Mouse (Mus musculus) CH12.LX (cell line): ENCODE results near the gene Ung.

Experiments used
- CHD2 ChIP-seq: IDR thresholded peaks from 2 replicates; pipeline ENCODE4 v1.6.1; 2011; ENCODE audit warnings: low read length, improper control_type of control experiment
- CTCF ChIP-seq, 2 experiments: IDR thresholded peaks in 1 of 2; conservative IDR thresholded peaks in 1 of 2; 2 replicates each; pipeline ENCODE4 v1.5.1; 2011 to 2012; ENCODE audit warnings: low read depth in 2 of 2, low read length in 2 of 2, improper control_type of control experiment in 1 of 2, inconsistent platforms in 1 of 2, mild to moderate bottlenecking in 1 of 2, moderate library complexity in 1 of 2
- HCFC1 ChIP-seq: IDR thresholded peaks from 2 replicates; pipeline ENCODE4 v1.6.1; 2012; ENCODE audit warnings: low read depth, mild to moderate bottlenecking, inconsistent platforms, low read length, improper control_type of control experiment
- MAX ChIP-seq: IDR thresholded peaks from 2 replicates; pipeline ENCODE4 v1.6.1; 2011; ENCODE audit warnings: low read length, improper control_type of control experiment
- MXI1 ChIP-seq: IDR thresholded peaks from 2 replicates; pipeline ENCODE4 v1.6.1; 2011; ENCODE audit warnings: mild to moderate bottlenecking, low read depth, low read length, improper control_type of control experiment
- POLR2A ChIP-seq: IDR thresholded peaks from 2 replicates; pipeline ENCODE4 v1.6.1; 2011; ENCODE audit warnings: low read depth, mild to moderate bottlenecking, improper control_type of control experiment, low read length
- POLR2AphosphoS2 ChIP-seq: IDR thresholded peaks from 2 replicates; pipeline ENCODE4 v1.6.1; 2011; ENCODE audit warnings: low read depth, low read length, improper control_type of control experiment
- SMC3 ChIP-seq: IDR thresholded peaks from 2 replicates; pipeline ENCODE4 v1.6.1; 2011; ENCODE audit warnings: low read depth, low read length, improper control_type of control experiment
- TCF12 ChIP-seq: IDR thresholded peaks from 2 replicates; pipeline ENCODE4 v1.6.1; 2014; ENCODE audit warnings: low read depth, mild to moderate bottlenecking, inconsistent platforms, low read length, improper control_type of control experiment
- USF2 ChIP-seq: conservative IDR thresholded peaks from 2 replicates; pipeline ENCODE4 v1.6.1; 2011; ENCODE audit warnings: low read depth, low read length, improper control_type of control experiment
- ZNF384 ChIP-seq: IDR thresholded peaks from 2 replicates; pipeline ENCODE4 v1.6.1; 2012; ENCODE audit warnings: low read depth, low read length, improper control_type of control experiment, inconsistent platforms

- TF ChIP-seq USF2 (no peak), CTCF (conservative IDR thresholded peaks at IDR 0.05 in 1 of 2, IDR thresholded peaks at IDR 0.05 in 1 of 2; ENCODE audit: low read depth in 2 of 2, low read length in 2 of 2) (no peak), POLR2A (peak; percentile 48; the same call in 1 of the 2 replicates), SMC3 (no peak), POLR2AphosphoS2 (no peak; the same call in 1 of the 2 replicates), ZNF384 (no peak), CHD2 (peak; percentile 95), TCF12 (no peak), HCFC1 (no peak; the same call in 1 of the 2 replicates), MAX (peak; percentile 98), MXI1 (peak; percentile 99)
These were observed 723 bp downstream of the Ung start for GRCm38 (mm10) chr5:114130698-114131520.
